Mouse (Mus musculus) kidney, embryonic 16.5 days (tissue): Measurements from ENCODE around the gene Bri3. TPM values are rescaled to one million over a fixed set of nuclear protein-coding genes. Genes with fewer than 3 reads are reported as not detected.
"Not testable (repeated sequence)": the region's sequence is repeated elsewhere in the genome, so short reads cannot be mapped to it uniquely, and the experiment has no call there.

Experiments
- ATAC-seq: fragments of 200-750 bp; cut with Nextera tagmentation; 2 replicates; pipeline ENCODE4 v1.8.0; 2017; ENCODE audit warnings: moderate TSS enrichment; ENCODE audit not compliant: low FRiP score, low TSS enrichment
- H3K27ac ChIP-seq: fragments of 300-500 bp; sonication (generic); 2 replicates; pipeline ENCODE4 v1.5.1; 2014; ENCODE audit warnings: low read length
- H3K27me3 ChIP-seq: fragments of 300-500 bp; sonication (generic); 2 replicates; pipeline ENCODE4 v1.6.1; 2014; ENCODE audit warnings: low read length, control low read depth, mixed read lengths; ENCODE audit not compliant: insufficient read depth
- H3K36me3 ChIP-seq: fragments of 300-500 bp; sonication (generic); 2 replicates; pipeline ENCODE4 v1.6.1; 2014; ENCODE audit warnings: low read length, control low read depth, mixed read lengths; ENCODE audit not compliant: insufficient read depth
- H3K4me1 ChIP-seq: fragments of 300-500 bp; sonication (generic); 2 replicates; pipeline ENCODE4 v1.6.1; 2014; ENCODE audit warnings: low read length, control low read depth, mixed read lengths; ENCODE audit not compliant: insufficient read depth
- H3K4me2 ChIP-seq: fragments of 300-500 bp; sonication (generic); replicated peaks from 2 replicates; pipeline ENCODE4 v1.6.1; 2014; ENCODE audit warnings: low read depth, low read length
- H3K4me3 ChIP-seq: fragments of 300-500 bp; sonication (generic); 2 replicates; pipeline ENCODE4 v1.5.1; 2014; ENCODE audit warnings: mild to moderate bottlenecking, low read length
- H3K9ac ChIP-seq: fragments of 300-500 bp; sonication (generic); replicated peaks from 2 replicates; pipeline ENCODE4 v1.6.1; 2014; ENCODE audit warnings: low read length
- H3K9me3 ChIP-seq: fragments of 300-500 bp; sonication (generic); 2 replicates; pipeline ENCODE4 v1.6.1; 2016; ENCODE audit warnings: low read length, control low read depth
- WGBS: fragments of 180-500 bp; shearing (Covaris S2); extraction: QIAGEN DNeasy Blood & Tissue Kit; methylation state at CpG from one replicate; pipeline ENCODE4 v1.1.7; 2014; 5-methylcytosine and 5-hydroxymethylcytosine counted together
- polyA plus RNA-seq: library from polyadenylated mRNA; unstranded; fragments of >200 nt; fragmentation: Nextera tagmentation; extraction: Ambion mirVana; gene quantifications from 2 replicates; pipeline ENCODE4 v1.2.1, GENCODE M21; 2015

Bri3 gene
- polyA plus RNA-seq, 1 experiment from 2014 or later, result 112 TPM

DNA sequence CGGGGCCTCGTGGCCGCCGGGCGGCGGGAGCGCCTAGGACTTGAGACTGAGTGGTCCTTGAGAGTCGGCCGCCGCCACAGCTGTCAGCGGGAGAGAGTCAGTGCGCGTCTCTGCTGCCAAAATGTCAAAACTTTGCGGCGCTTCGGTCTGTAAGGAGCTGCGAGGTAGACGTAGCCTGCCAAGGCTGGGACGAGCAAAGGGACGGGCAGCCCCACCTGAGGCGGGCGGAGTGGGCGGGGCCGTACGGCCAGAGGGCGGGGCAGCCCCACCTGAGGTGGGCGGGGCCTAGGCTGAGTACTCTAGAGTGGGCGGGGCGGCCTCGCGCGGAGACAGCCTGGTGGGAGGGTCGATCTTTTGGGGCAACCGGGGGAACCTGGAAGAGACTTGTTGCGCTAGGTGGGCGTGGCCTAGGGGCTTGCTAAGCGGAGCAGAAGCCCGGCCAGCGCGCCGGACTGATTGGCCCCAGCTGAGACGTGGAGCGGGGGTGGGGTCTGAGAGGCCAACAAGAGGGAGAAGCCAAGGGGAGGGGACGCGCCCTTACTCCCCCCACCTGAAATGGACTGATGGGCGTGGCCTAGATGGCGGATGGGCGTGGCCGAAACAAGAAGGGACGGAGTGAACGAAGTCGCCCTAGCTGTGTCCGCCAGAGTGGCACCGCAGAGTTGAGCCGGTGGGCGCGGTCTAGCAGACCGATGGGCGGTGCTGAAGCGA lies 113.8 kb downstream of the Bri3 start, which contains the start of gene Baiap2l1:
TSS of gene Baiap2l1 (minus strand) at position 232 of the 711 bp plus-strand sequence.
- H3K4me2 ChIP-seq, result peak within 1 kb of the TSS; percentile 69
- no peaks in the 10 kb centered on the region for H3K9me3 ChIP-seq
- H3K27ac ChIP-seq, result peak within 1 kb of the TSS; percentile 92
- H3K9ac ChIP-seq, result peak within 1 kb of the TSS; percentile 81
- H3K27me3 ChIP-seq, result no peaks in the 10 kb centered on the region
- under 1% methylated on average over 60 of the region's 60 CpGs for WGBS
- H3K36me3 ChIP-seq, result no peaks in the 10 kb centered on the region
- peaks cover 17% of the 10 kb centered on the region for H3K4me1 ChIP-seq
- H3K4me3 ChIP-seq, result peak within 1 kb of the TSS; percentile 74
- ATAC-seq, result peak; percentile 98

DNA sequence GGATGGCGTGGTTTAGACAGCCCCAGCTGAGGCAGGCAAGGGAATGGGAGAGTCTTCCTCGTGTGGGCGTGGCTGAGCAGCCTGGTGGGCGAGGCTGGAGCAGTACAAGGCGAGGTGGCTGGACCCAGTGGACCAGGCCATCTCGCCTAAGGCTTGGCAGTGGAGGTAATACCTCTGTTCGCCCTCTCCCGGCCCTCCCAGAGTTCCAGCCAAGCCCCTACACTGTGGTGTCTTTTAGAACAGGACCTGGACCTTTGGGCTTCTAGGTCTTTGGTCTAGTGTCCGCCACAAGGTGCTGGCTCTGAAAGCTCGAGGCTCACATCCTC lies 114.3 kb downstream of the Bri3 start:
- H3K27ac ChIP-seq, result peak overlapping the region; percentile 64; the same call in 1 of the 2 replicates
- peaks cover 17% of the 10 kb centered on the region for H3K4me1 ChIP-seq
- H3K9me3 ChIP-seq, result no peaks in the 10 kb centered on the region
- H3K27me3 ChIP-seq, result no peaks in the 10 kb centered on the region
- no peak for ATAC-seq
- H3K9ac ChIP-seq, result peak overlapping the region; percentile 23; the same call in 1 of the 2 replicates
- 7% methylated on average over 10 of the region's 10 CpGs for WGBS
- H3K36me3 ChIP-seq, result no peaks in the 10 kb centered on the region
- H3K4me2 ChIP-seq, result peak overlapping the region; percentile 69
- H3K4me3 ChIP-seq, result peak overlapping the region; percentile 74

- Histone ChIP-seq H3K4me1 (peaks cover 17% of the 10 kb centered on the region), H3K4me3 (no peak overlapping the region), H3K27ac (peak overlapping the region; percentile 94), H3K9me3 (no peaks in the 10 kb centered on the region), H3K36me3 (no peaks in the 10 kb centered on the region), H3K4me2 (peak overlapping the region; percentile 5; the same call in 1 of the 2 replicates), H3K9ac (peak overlapping the region; percentile 54), H3K27me3 (no peaks in the 10 kb centered on the region)
- ATAC-seq, result no peak
- 43% methylated on average over 6 of the region's 6 CpGs for WGBS
These were observed 115.6 kb downstream of the Bri3 start for GRCm38 (mm10) chr5:144359886-144360285.

- no peak for ATAC-seq
- H3K4me2 ChIP-seq, result peak overlapping the region; percentile 5; the same call in 1 of the 2 replicates
- no peak overlapping the region for H3K4me3 ChIP-seq
- no peaks in the 10 kb centered on the region for H3K36me3 ChIP-seq
- peak overlapping the region; percentile 54 for H3K9ac ChIP-seq
- no peaks in the 10 kb centered on the region for H3K9me3 ChIP-seq
- peaks cover 17% of the 10 kb centered on the region for H3K4me1 ChIP-seq
- WGBS, result 16% methylated on average over 6 of the region's 6 CpGs
- H3K27me3 ChIP-seq, result no peaks in the 10 kb centered on the region
- peak overlapping the region; percentile 94 for H3K27ac ChIP-seq
These were observed 116.1 kb downstream of the Bri3 start for GRCm38 (mm10) chr5:144360346-144360745.

GRCm38 (mm10) chr5:144364680-144365357 lies 120.6 kb downstream of the Bri3 start:
- Histone ChIP-seq H3K36me3 (no peaks in the 10 kb centered on the region), H3K27ac (no peak overlapping the region), H3K4me3 (no peak overlapping the region), H3K4me2 (no peak overlapping the region), H3K9ac (no peak overlapping the region), H3K9me3 (no peaks in the 10 kb centered on the region), H3K4me1 (peaks cover 10% of the 10 kb centered on the region), H3K27me3 (no peaks in the 10 kb centered on the region)
- ATAC-seq, result no peak
- 93% methylated on average over 11 of the region's 11 CpGs for WGBS

DNA sequence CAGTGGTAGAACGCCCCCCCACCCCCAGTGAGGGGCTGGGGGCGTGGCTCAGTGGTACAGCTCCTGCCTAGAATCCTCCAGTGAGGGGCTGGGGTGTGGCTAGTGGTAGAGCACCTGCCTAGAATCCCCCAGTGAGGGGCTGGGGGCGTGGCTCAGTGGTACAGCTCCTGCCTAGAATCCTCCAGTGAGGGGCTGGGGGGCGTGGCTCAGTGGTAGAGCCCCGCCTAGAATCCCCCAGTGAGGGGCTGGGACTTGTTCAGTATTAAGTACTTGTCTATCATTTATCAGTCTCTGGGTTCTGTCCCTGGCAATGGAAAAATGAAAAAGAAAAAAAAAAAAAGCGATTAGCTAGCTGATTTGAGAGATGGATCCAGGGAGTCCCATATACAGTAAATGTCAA lies 122.3 kb downstream of the Bri3 start:
- H3K27me3 ChIP-seq, H3K4me1 ChIP-seq, H3K27ac ChIP-seq, H3K36me3 ChIP-seq, H3K9ac ChIP-seq, H3K9me3 ChIP-seq, H3K4me3 ChIP-seq, ATAC-seq, H3K4me2 ChIP-seq: not testable (repeated sequence)
- WGBS, result 84% methylated on average over 6 of the region's 6 CpGs

DNA sequence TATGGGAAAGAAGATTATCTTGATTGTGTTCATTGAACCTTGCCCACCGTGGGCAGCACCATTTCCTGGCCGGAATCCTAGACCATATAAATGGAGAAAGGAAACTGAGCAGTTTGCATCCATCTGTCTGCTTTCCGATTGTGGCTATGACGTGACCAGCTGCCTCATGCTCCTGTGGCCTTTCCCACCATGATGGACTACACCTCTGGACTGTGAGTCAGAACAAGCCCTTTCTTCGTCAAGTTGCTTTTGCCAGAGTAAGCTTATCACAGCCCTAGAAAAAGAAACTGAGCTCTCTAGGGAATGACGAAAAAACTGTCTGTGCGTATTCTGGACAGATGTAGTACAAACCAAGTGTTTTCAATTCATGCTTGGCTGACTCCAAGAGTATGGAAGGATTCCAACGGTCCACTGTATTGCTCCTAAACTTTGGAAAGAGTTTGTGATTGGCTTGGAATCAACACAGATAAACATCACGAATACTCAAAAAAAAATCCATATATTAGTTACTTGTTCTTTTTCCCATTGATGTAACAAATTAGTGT lies 124.5 kb downstream of the Bri3 start:
- 68% methylated on average over 9 of the region's 9 CpGs for WGBS
- H3K9me3 ChIP-seq, result no peaks in the 10 kb centered on the region
- no peaks in the 10 kb centered on the region for H3K36me3 ChIP-seq
- no peak overlapping the region for H3K9ac ChIP-seq
- H3K27ac ChIP-seq, result no peak overlapping the region
- no peak overlapping the region for H3K4me2 ChIP-seq
- no peaks in the 10 kb centered on the region for H3K4me1 ChIP-seq
- H3K4me3 ChIP-seq, result no peak overlapping the region
- ATAC-seq, result no peak
- no peaks in the 10 kb centered on the region for H3K27me3 ChIP-seq

GRCm38 (mm10) chr5:144370986-144371385 lies 126.7 kb downstream of the Bri3 start:
- no peak for ATAC-seq
- Histone ChIP-seq H3K4me1 (no peaks in the 10 kb centered on the region), H3K27me3 (no peaks in the 10 kb centered on the region), H3K27ac (no peak overlapping the region), H3K9me3 (no peaks in the 10 kb centered on the region), H3K36me3 (no peaks in the 10 kb centered on the region), H3K9ac (no peak overlapping the region), H3K4me3 (no peak overlapping the region), H3K4me2 (no peak overlapping the region)
- 7% methylated on average over 6 of the region's 6 CpGs for WGBS

- Histone ChIP-seq H3K9me3 (no peaks in the 10 kb centered on the region), H3K36me3 (no peaks in the 10 kb centered on the region), H3K27ac (no peak overlapping the region), H3K4me2 (no peak overlapping the region), H3K4me1 (no peaks in the 10 kb centered on the region), H3K9ac (no peak overlapping the region), H3K27me3 (no peaks in the 10 kb centered on the region), H3K4me3 (no peak overlapping the region)
- ATAC-seq, result no peak
- 44% methylated on average over 2 of the region's 2 CpGs for WGBS
These were observed 127.9 kb downstream of the Bri3 start for GRCm38 (mm10) chr5:144372177-144372576.

- Histone ChIP-seq H3K9ac (no peak overlapping the region), H3K4me3 (no peak overlapping the region), H3K4me2 (no peak overlapping the region), H3K4me1 (no peaks in the 10 kb centered on the region), H3K9me3 (0 out of 2 replicates have a peak, but pooled peaks cover 5% of the 10 kb centered on the region), H3K27me3 (no peaks in the 10 kb centered on the region), H3K27ac (no peak overlapping the region), H3K36me3 (no peaks in the 10 kb centered on the region)
- WGBS, result 88% methylated on average over 2 of the region's 2 CpGs
- no peak for ATAC-seq
These were observed 128.6 kb downstream of the Bri3 start for GRCm38 (mm10) chr5:144372885-144373284.
